Mouse (Mus musculus) bone marrow macrophage, adult 2 months (primary cell): ENCODE data around the gene Esr1. TPM values are rescaled to one million over a fixed set of nuclear protein-coding genes. Genes with fewer than 3 reads are reported as not detected.

Experiments used
- H3K27ac ChIP-seq: 2 replicates; pipeline ENCODE4 v1.5.1; 2012; ENCODE audit warnings: low read depth, low read length; ENCODE audit not compliant: insufficient read depth
- H3K4me1 ChIP-seq: 2 replicates; pipeline ENCODE4 v1.6.1; 2012; ENCODE audit warnings: low read length; ENCODE audit not compliant: control insufficient read depth, insufficient read depth
- H3K4me3 ChIP-seq: 2 replicates; pipeline ENCODE4 v1.5.1; 2012; ENCODE audit warnings: mild to moderate bottlenecking, low read length, moderate library complexity; ENCODE audit not compliant: insufficient read depth
- CTCF ChIP-seq: IDR thresholded peaks from 2 replicates; pipeline ENCODE4 v1.5.1; 2012; ENCODE audit warnings: low read depth, mild to moderate bottlenecking, low read length, moderate library complexity
- POLR2A ChIP-seq: IDR thresholded peaks from 2 replicates; pipeline ENCODE4 v1.6.1; 2012; ENCODE audit warnings: mild to moderate bottlenecking, low read depth, low read length, borderline replicate concordance
- polyA plus RNA-seq: library from polyadenylated mRNA; stranded (reverse); fragments of >200 nt; gene quantifications from 2 replicates; pipeline ENCODE4 v1.2.4, GENCODE M21; 2012; ENCODE audit not compliant: missing spikeins, insufficient read depth, insufficient read length

The Esr1 gene
- polyA plus RNA-seq, 1 experiment = 5.6 TPM

DNA sequence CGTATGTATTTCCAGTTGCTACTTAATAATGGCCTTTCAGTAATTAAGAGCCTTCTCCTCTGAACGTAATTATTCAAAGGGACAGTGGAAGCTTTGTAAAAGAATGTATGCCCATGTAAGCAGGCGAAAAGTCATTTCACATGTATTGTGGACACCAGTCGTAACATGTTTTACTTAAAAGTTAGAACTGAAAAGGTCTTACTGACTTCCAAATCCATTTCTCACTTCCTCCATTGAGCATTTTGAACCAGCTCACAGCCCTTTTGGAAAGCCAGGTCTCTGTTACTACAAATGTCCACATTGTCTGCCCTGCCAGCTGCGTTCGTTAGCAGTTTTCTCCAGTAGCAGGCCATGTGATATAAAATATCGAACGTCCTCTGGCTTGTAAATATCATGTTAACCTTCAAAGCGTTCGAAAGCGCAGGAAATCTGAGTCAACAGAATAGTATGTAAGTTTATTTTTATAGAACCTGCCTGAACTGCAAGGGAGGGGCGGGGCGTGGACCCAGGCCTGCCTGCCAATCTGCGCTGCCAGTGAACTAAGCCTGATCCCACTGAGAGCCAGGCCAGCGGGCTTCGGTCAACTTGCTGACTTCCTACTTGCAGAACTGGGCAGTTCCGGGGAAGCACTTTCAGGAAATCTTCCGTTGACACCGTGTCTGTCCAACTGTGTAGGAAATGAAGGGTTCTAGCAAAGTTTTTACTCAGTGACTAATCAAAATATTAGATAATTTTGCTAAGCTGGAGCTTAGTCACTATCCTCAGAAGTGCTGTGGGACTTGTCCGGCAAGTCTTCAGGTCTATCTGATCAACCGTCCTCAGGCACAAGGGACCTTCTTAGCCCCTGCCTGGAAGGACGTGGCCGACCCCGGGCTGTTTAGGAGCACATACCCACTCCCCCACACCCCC, 9.5 kb downstream of the Esr1 start:
- no peak overlapping the region for H3K4me3 ChIP-seq
- peak overlapping the region; percentile 19 for H3K27ac ChIP-seq
- no peak for TF ChIP-seq CTCF
- TF ChIP-seq POLR2A = no peak
- H3K4me1 ChIP-seq = peaks cover 7% of the 10 kb centered on the region

DNA sequence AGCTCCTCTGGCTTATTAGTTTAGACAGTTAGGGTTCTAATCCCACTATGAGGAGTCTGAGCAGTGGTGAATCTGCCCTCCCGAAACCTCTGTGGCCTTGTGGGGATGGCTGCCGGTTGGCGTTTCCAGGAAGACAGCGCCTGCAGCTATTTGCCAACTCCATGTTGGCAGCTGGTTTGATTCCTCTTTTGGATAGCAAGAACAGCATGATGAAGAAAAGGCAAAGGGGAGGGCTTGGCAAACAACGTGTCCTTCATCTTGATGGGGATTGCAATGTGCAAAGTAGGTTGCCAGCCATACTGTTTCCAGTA, 10.1 kb downstream of the Esr1 start:
- H3K4me3 ChIP-seq = no peak overlapping the region
- no peak for TF ChIP-seq POLR2A

DNA sequence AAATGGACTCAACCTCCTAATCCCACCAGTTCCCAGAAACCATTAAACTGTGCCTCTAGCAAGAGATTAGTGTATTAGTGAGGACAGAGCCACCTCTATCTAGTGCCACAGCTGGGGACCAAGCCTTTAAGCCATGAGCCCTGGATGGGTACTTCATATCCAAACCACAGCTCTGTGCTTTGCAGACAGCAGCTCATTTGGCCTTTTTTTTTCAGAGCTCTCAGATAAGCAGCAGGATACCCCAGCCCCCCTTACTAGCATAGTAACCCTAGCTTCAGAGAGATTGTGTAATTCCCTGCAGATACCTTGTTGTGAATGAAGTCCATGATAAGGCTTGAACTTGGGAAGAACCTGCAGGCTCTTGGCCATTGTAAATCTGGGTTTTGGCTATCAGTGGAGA, 11.9 kb downstream of the Esr1 start:
- TF ChIP-seq CTCF (no peak), POLR2A (no peak)
- no peak overlapping the region for H3K4me3 ChIP-seq
- peaks cover 4% of the 10 kb centered on the region for H3K4me1 ChIP-seq
- H3K27ac ChIP-seq = no peak overlapping the region

More for the DNA sequence above, 10.1 kb downstream of the Esr1 start:
- H3K27ac ChIP-seq = 0 out of 2 replicates have a peak overlapping the region, but pooled peaks have one; percentile 19
- H3K4me1 ChIP-seq = peaks cover 7% of the 10 kb centered on the region

DNA sequence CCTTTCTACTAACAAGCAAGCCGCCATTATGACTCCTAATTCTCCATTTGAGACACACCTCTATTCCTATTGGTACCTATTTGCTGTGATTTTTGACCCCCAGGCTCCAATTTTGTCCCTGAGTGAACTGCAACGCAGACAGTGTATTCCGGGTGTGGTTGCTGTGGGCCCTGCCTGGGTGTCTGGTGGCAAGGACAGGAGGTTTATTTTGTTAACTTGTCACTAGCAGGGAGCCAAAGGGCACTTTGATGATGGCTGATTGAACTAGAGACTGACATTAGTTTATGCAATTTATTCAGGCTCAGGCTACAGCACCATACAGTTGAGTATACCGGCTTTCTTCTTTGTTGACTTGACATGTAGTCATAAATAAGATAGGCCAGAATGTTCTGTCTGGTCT, 13.2 kb downstream of the Esr1 start:
- H3K4me3 ChIP-seq = no peak overlapping the region
- TF ChIP-seq POLR2A = no peak
- TF ChIP-seq CTCF = no peak
- no peak overlapping the region for H3K27ac ChIP-seq
- peaks cover 4% of the 10 kb centered on the region for H3K4me1 ChIP-seq

DNA sequence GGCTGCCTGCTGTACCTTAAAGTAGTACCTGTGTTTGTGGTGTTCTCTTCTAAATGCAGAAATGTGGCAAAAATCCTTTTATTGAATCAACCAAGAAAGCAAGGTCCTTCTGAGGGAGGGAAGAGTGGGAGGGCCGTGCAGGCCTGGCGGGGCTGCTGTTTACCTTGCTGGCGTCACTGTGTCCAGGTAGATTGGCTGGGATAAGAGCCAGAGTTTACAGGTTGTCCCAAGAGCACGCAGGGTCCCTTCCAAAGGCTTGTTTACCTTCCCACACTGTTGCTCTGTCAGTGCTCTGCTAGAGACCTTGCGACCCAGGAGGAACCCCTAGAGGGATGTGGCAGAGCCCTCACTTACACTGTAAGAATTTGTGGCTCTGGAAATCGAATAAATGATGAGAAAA, 13.9 kb downstream of the Esr1 start:
- TF ChIP-seq POLR2A = no peak
- peaks cover 4% of the 10 kb centered on the region for H3K4me1 ChIP-seq
- no peak overlapping the region for H3K4me3 ChIP-seq
- H3K27ac ChIP-seq = no peak overlapping the region

DNA sequence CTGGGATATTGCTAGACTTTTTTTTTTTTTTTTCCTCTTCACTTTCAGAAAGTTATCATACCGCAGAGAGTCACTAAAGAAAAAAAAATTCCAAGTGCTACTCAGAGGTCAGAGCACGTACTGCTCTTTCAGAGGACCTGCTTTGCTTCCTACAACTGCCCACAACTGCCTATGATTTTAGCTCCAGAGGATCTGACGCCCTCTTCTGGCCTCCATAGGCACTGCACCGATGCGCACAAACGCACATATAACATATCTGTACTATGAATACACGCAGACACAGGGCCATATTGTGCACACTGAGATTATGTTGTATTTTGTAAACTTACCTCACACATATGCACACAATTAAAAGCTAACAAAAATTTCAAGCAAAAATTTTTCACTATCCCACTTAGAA, 15.0 kb downstream of the Esr1 start:
- TF ChIP-seq CTCF (no peak), POLR2A (no peak)
- no peak overlapping the region for H3K4me3 ChIP-seq
- H3K27ac ChIP-seq = no peak overlapping the region
- peaks cover under 1% of the 10 kb centered on the region for H3K4me1 ChIP-seq

DNA sequence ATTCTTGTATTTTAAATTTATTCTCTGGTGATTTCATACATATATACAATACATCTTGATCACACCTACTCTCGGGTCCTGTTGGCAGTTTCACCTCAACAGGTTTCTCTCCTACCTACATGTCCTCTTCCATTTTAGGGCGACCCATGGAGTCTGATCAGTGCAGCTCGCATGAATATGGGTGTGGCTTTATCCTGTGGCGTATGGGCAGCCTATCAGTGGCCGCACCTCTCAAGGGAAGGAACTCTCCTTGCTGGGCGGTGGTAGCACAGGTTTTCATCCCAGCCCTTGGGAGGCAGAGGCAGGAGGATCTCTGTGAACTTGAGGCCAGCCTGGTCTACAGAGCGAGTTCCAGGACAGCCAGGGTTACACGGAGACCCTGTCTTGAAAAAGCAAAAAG, 15.6 kb downstream of the Esr1 start:
- H3K27ac ChIP-seq = no peak overlapping the region
- H3K4me1 ChIP-seq = no peaks in the 10 kb centered on the region
- H3K4me3 ChIP-seq = no peak overlapping the region
- TF ChIP-seq CTCF = no peak
- no peak for TF ChIP-seq POLR2A

DNA sequence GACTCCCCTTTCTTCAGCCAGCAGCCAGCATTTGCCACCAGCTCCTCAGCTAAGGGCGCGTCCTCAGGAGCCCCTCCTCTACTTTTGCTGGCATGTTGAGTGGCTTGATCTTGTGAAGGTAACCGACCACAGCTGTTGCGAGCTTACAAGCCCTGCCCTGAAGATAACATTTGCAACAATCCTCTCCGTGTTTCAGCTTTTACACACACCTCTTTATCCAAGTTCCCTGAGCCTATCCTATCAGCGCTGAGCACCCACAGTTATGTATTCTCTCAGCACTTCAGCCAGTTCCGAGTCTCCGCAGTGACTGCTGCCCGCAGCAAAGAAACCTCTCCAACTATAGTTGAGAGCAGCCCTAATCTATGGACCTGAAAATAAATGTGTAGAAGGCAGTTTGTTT, 16.0 kb downstream of the Esr1 start:
- no peak overlapping the region for H3K27ac ChIP-seq
- no peaks in the 10 kb centered on the region for H3K4me1 ChIP-seq
- H3K4me3 ChIP-seq = no peak overlapping the region
- TF ChIP-seq POLR2A (no peak), CTCF (no peak)

DNA sequence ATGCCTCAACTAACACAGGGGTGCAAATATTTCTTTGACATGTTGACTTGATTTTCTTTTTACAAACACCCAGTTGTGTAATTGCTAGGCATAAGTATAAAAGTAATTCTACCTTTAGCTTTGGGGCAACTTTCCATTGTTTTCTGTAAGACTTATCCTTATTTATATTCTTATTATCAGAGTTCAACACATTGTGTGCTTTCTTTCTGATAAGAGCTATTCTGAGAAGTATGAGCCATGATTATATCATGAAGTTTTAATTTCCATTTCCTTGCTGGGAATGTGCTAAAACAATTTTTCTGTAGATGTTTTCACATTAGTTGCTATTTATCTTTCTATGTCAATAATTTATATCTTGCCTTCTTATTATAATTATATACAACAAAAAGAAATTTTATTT, 17.9 kb downstream of the Esr1 start:
- H3K4me1 ChIP-seq = no peaks in the 10 kb centered on the region
- no peak overlapping the region for H3K4me3 ChIP-seq
- TF ChIP-seq CTCF = no peak
- no peak for TF ChIP-seq POLR2A
- no peak overlapping the region for H3K27ac ChIP-seq

DNA sequence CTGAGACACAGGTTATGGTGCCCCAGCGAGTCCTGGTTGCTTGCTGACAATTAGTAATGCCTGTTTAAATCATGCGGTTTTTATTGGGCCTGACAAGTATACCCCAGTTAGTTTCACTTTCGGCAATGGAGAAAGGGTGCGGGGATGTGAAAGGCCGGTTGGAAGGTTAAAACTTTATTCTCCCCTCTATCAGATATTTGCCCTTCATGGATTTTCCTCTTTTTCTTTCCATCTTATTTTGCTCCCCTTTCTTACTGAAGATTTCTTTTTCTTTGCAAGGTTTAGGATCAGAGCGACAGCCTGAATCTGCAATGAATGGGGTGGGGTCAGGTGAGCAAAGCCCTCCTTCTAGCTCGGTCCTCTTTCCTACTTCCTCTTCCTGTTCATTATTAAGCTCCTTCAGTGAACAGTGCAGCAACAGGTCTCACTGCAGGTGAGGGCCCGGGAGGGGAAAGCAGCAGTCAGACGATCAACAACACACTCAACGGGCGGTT, 20.9 kb downstream of the Esr1 start:
- Histone ChIP-seq H3K27ac (no peak overlapping the region), H3K4me3 (peak overlapping the region; percentile 33; the same call in 1 of the 2 replicates), H3K4me1 (no peaks in the 10 kb centered on the region)
- TF ChIP-seq POLR2A (no peak), CTCF (no peak)
